Mouse (Mus musculus) spleen, postnatal 4 days (tissue): ENCODE results near the gene Tln1.
"Not testable (repeated sequence)": the region's sequence is repeated elsewhere in the genome, so short reads cannot be mapped to it uniquely, and the experiment has no call there.

ENCODE experiments used
- DNase-seq, 2 experiments: peaks; one replicate each; pipeline ENCODE4 v3.0.0; 2022; ENCODE audit warnings: low spot score in 2 of 2

The Tln1 gene

GRCm38 (mm10) chr4:43506074-43506473, 56.4 kb downstream of the Tln1 start:
- DNase-seq = no peak

- DNase-seq = no peak
These were observed 58.2 kb downstream of the Tln1 start for GRCm38 (mm10) chr4:43504269-43504668.

- DNase-seq = no peak
These were observed 59.0 kb downstream of the Tln1 start for GRCm38 (mm10) chr4:43503506-43503905.

- no peak for DNase-seq
These were observed 59.5 kb downstream of the Tln1 start for GRCm38 (mm10) chr4:43503041-43503440.

- peak; percentile 90 to 94 for DNase-seq
These were observed 62.8 kb downstream of the Tln1 start, which contains the start of gene Arhgef39 for GRCm38 (mm10) chr4:43499407-43500333. TSS of gene Arhgef39 (minus strand) at chr4:43499695.

GRCm38 (mm10) chr4:43498983-43499382, 63.5 kb downstream of the Tln1 start:
- peak; percentile 58 to 75 for DNase-seq

GRCm38 (mm10) chr4:43497946-43498345, 64.5 kb downstream of the Tln1 start:
- peak in 1 of 2 experiments; percentile 59 for DNase-seq

- DNase-seq = peak in 1 of 2 experiments; percentile 55
These were observed 65.1 kb downstream of the Tln1 start for GRCm38 (mm10) chr4:43497405-43497804.

- DNase-seq = peak in 1 of 2 experiments; percentile 59
These were observed 65.9 kb downstream of the Tln1 start for GRCm38 (mm10) chr4:43496587-43496986.

- no peak for DNase-seq
These were observed 68.6 kb downstream of the Tln1 start for GRCm38 (mm10) chr4:43493846-43494240.

GRCm38 (mm10) chr4:43493186-43493845, 69.2 kb downstream of the Tln1 start:
- peak; percentile 97 to 99 for DNase-seq

- DNase-seq = peak; percentile 90 to 92
These were observed 69.7 kb downstream of the Tln1 start, which contains the start of gene Ccdc107 for GRCm38 (mm10) chr4:43492821-43493185. TSS of gene Ccdc107 (plus strand) at chr4:43492900.

GRCm38 (mm10) chr4:43492101-43492820, 70.2 kb downstream of the Tln1 start:
- DNase-seq = no peak

- no peak for DNase-seq
These were observed 71.7 kb downstream of the Tln1 start for GRCm38 (mm10) chr4:43490801-43491200.

GRCm38 (mm10) chr4:43489611-43490010, 72.9 kb downstream of the Tln1 start:
- DNase-seq = no peak

GRCm38 (mm10) chr4:43485666-43486065, 76.8 kb downstream of the Tln1 start:
- DNase-seq = not testable (repeated sequence)

- DNase-seq = no peak
These were observed 78.9 kb downstream of the Tln1 start, which contains the start of gene Sit1 for GRCm38 (mm10) chr4:43483535-43484091. TSS of gene Sit1 (minus strand) at chr4:43483734.

GRCm38 (mm10) chr4:43482591-43482990, 79.9 kb downstream of the Tln1 start:
- no peak for DNase-seq

GRCm38 (mm10) chr4:43481894-43482456, 80.5 kb downstream of the Tln1 start:
- DNase-seq = no peak
